8 mouse cellular contexts compared by ENCODE assay signal in the genomic region with DNA sequence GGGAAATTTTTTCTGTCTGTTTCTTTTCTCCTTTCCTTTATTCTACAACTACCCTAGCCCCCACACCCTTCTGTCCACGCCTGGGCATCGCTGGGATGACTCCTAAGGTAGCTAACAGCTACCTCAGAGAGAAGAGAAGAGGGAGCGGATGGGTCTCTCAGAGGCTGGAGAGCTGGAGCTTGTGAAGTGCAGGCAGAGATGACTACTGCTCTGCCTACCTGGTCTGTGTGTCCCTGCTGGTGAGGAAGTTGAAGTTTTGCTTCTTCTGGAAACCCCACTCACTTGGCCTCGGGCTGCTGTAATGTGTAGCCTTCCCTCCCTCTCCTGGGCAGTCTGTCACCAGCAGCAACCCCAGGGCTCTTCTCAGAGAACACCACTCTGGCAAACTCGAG. TPM values are rescaled to one million over a fixed set of nuclear protein-coding genes. Genes with fewer than 3 reads are reported as not detected.
DNase-seq lines count a peak whose midpoint lies in the region; TF ChIP-seq lines count a peak whose summit lies in the region.

No protein-coding gene starts in this region.

- WGBS in thymus, adult 2 months = 32% methylated on average over 5 of the region's 5 CpGs
- WGBS in macrophage (ENCODE audit: missing documents) = 5% methylated on average over 4 of the region's 5 CpGs

- peak overlapping the region; percentile 29; the same call in 1 of the 2 replicates for H3K27ac ChIP-seq in thymus, adult 2 months (ENCODE audit: control insufficient read depth, insufficient read depth, low read length)
- H3K27ac ChIP-seq in macrophage = peak overlapping the region; percentile 100

- peaks cover 8% of the 10 kb centered on the region; the same call in 1 of the 2 replicates for H3K4me1 ChIP-seq in thymus, adult 2 months (replicated peaks; ENCODE audit: control insufficient read depth, insufficient read depth, low read length)

- no peaks in the 10 kb centered on the region for H3K27me3 ChIP-seq in thymus, adult 2 months (ENCODE audit: control insufficient read depth, insufficient read depth, low read length)

- H3K36me3 ChIP-seq in thymus, adult 2 months (ENCODE audit: control insufficient read depth, insufficient read depth, low read length) = no peaks in the 10 kb centered on the region
- no peaks in the 10 kb centered on the region for H3K36me3 ChIP-seq in macrophage (ENCODE audit: inconsistent target)

- no peak for TF ChIP-seq POLR2A in thymus, adult 2 months (IDR thresholded peaks at IDR 0.05; ENCODE audit: control insufficient read depth, extremely low read depth, insufficient read depth, low read length, poor library complexity)

- no peak for TF ChIP-seq CTCF in thymus, adult 2 months (IDR thresholded peaks at IDR 0.05; ENCODE audit: borderline replicate concordance, control insufficient read depth, extremely low read depth, insufficient read depth, low read length, poor library complexity)

- H3K4me3 ChIP-seq in thymus, adult 2 months (ENCODE audit: control insufficient read depth, insufficient read depth, low read length) = no peak overlapping the region
- peak overlapping the region; percentile 54 for H3K4me3 ChIP-seq in macrophage (ENCODE audit: inconsistent target)

- H3K79me2 ChIP-seq in macrophage (ENCODE audit: inconsistent target) = peaks cover 26% of the 10 kb centered on the region; the same call in 1 of the 2 replicates

- intact Hi-C loops in left cerebral cortex, postnatal 10 days (cut with DNase I) = no loop called here
- intact Hi-C loops in gastrocnemius, postnatal 36 days (cut with DNase I) = loop anchor here (5.0 kb wide), 1 partner anchor 33 kb away; no protein-coding TSS in a partner anchor

- peak; percentile 14 for DNase-seq in embryo, embryonic 10 days (ENCODE audit: low spot score)
- DNase-seq in embryo, embryonic 9.5 days (ENCODE audit: extremely low spot score) = no peak
- DNase-seq in thymus, adult 2 months = no peak
- no peak for DNase-seq in thymus, postnatal 0 days (ENCODE audit: low spot score)
- DNase-seq in kidney, postnatal 14 days = peak; percentile 16
- no peak for DNase-seq in left cerebral cortex, postnatal 10 days (ENCODE audit: extremely low spot score in 1 of 2, low spot score in 2 of 2)
- DNase-seq in gastrocnemius, postnatal 36 days = no peak

RNA-seq across cellular contexts. Expression of a gene that starts 25.6 kb away (rescaled TPM):
- polyA plus RNA-seq in thymus, adult 2 months (2012; rRNA removed) = 2,238 and 2,885 TPM in 2 replicates
- polyA plus RNA-seq in thymus, postnatal 0 days (2015; fragmentation: Nextera tagmentation; extraction: Ambion mirVana) = 2,555 and 2,649 TPM in 2 replicates
- total RNA-seq in macrophage (2018; cell fraction: chromatin; rRNA removed) = 1,000 to 10,000 TPM in 25 of 26 experiments, 100 to 1,000 TPM in 1; 839 to 4,643 (median 2,612) TPM
- total RNA-seq in macrophage (2018; cell fraction: cytosol; rRNA removed) = over 10,000 TPM; 27,371 to 77,320 (median 43,339) TPM
- total RNA-seq in macrophage (2018; cell fraction: nucleus; rRNA removed) = over 10,000 TPM in 4 of 26 experiments, 1,000 to 10,000 TPM in 22; 2,155 to 11,196 (median 6,502) TPM
- 25,011 to 42,260 TPM (median 38,400 TPM) in 3 replicates for polyA plus RNA-seq in macrophage (2018)
- total RNA-seq in left cerebral cortex, postnatal 10 days (2021) = 1,000 to 10,000 TPM; 1,579 to 1,597 TPM
- total RNA-seq in gastrocnemius, postnatal 36 days (2021) = 1,000 to 10,000 TPM; 1,946 to 2,068 TPM

RNA-seq across cellular contexts. Expression of a gene that starts 46.6 kb away (rescaled TPM):
- polyA plus RNA-seq in thymus, adult 2 months (2012; rRNA removed) = 0.31 and 0.33 TPM in 2 replicates
- 0.39 and 0.54 TPM in 2 replicates for polyA plus RNA-seq in thymus, postnatal 0 days (2015; fragmentation: Nextera tagmentation; extraction: Ambion mirVana)
- 1 to 10 TPM in 8 of 26 experiments, under 1 TPM in 17, not detected in 1; 0.25 to 4.7 (median 0.74) TPM for total RNA-seq in macrophage (2018; cell fraction: chromatin; rRNA removed)
- total RNA-seq in macrophage (2018; cell fraction: cytosol; rRNA removed) = 1 to 10 TPM in 9 of 26 experiments, under 1 TPM in 17; 0.35 to 1.7 (median 0.84) TPM
- 1 to 10 TPM in 13 of 26 experiments, under 1 TPM in 12, not detected in 1; 0.34 to 3.0 (median 1.1) TPM for total RNA-seq in macrophage (2018; cell fraction: nucleus; rRNA removed)
- 0.11 to 1.8 TPM (median 0.22 TPM) in 3 replicates for polyA plus RNA-seq in macrophage (2018)
- 1 to 10 TPM; 1.2 to 1.8 TPM for total RNA-seq in left cerebral cortex, postnatal 10 days (2021)
- total RNA-seq in gastrocnemius, postnatal 36 days (2021) = under 1 TPM in 1 of 2 experiments, not detected in 1; 0.15 TPM

RNA-seq across cellular contexts. Expression of a gene that starts 46.7 kb away (rescaled TPM):
- 12.8 and 15.7 TPM in 2 replicates for polyA plus RNA-seq in thymus, adult 2 months (2012; rRNA removed)
- 12.6 and 13.3 TPM in 2 replicates for polyA plus RNA-seq in thymus, postnatal 0 days (2015; fragmentation: Nextera tagmentation; extraction: Ambion mirVana)
- 100 to 1,000 TPM in 11 of 26 experiments, 10 to 100 TPM in 14, 1 to 10 TPM in 1; 8.2 to 225 (median 73.2) TPM for total RNA-seq in macrophage (2018; cell fraction: chromatin; rRNA removed)
- 100 to 1,000 TPM in 17 of 26 experiments, 10 to 100 TPM in 9; 35.4 to 153 (median 124) TPM for total RNA-seq in macrophage (2018; cell fraction: cytosol; rRNA removed)
- 100 to 1,000 TPM in 10 of 26 experiments, 10 to 100 TPM in 16; 23.9 to 194 (median 77.8) TPM for total RNA-seq in macrophage (2018; cell fraction: nucleus; rRNA removed)
- polyA plus RNA-seq in macrophage (2018) = 97.7 to 161 TPM (median 125 TPM) in 3 replicates
- total RNA-seq in left cerebral cortex, postnatal 10 days (2021) = 10 to 100 TPM in 1 of 2 experiments, 1 to 10 TPM in 1; 9.7 to 10.9 TPM
- total RNA-seq in gastrocnemius, postnatal 36 days (2021) = 1 to 10 TPM; 4.5 to 4.6 TPM

RNA-seq across cellular contexts. Expression of a gene that starts 55.5 kb away (rescaled TPM):
- 88.0 and 109 TPM in 2 replicates for polyA plus RNA-seq in thymus, adult 2 months (2012; rRNA removed)
- polyA plus RNA-seq in thymus, postnatal 0 days (2015; fragmentation: Nextera tagmentation; extraction: Ambion mirVana) = 102 and 134 TPM in 2 replicates
- total RNA-seq in macrophage (2018; cell fraction: chromatin; rRNA removed) = 100 to 1,000 TPM in 13 of 26 experiments, 10 to 100 TPM in 13; 11.0 to 260 (median 108) TPM
- 10 to 100 TPM; 14.9 to 49.5 (median 37.8) TPM for total RNA-seq in macrophage (2018; cell fraction: cytosol; rRNA removed)
- total RNA-seq in macrophage (2018; cell fraction: nucleus; rRNA removed) = 100 to 1,000 TPM in 2 of 26 experiments, 10 to 100 TPM in 24; 19.3 to 115 (median 57.5) TPM
- 37.8 to 67.1 TPM (median 51.1 TPM) in 3 replicates for polyA plus RNA-seq in macrophage (2018)
- total RNA-seq in left cerebral cortex, postnatal 10 days (2021) = 10 to 100 TPM; 16.8 to 18.0 TPM
- 1 to 10 TPM; 1.9 to 6.4 TPM for total RNA-seq in gastrocnemius, postnatal 36 days (2021)

Comparison
In these comparisons a context has a peak if more than half of its experiments do, and no peak if none do; other contexts are left out.
1. DNase-seq: peak in embryo, embryonic 10 days (single experiment) and kidney, postnatal 14 days (single experiment); none in embryo, embryonic 9.5 days (single experiment), thymus, adult 2 months (single experiment), thymus, postnatal 0 days (single experiment), left cerebral cortex, postnatal 10 days (0 of 2) and gastrocnemius, postnatal 36 days (0 of 2).